Mouse (Mus musculus): ENCODE data around the gene Chd5.

- TF ChIP-seq CTCF (IDR thresholded peaks at IDR 0.05; ENCODE audit: control insufficient read depth, insufficient read depth, insufficient read length) (no peak), MYOD1 (IDR thresholded peaks at IDR 0.05; ENCODE audit: control insufficient read depth, insufficient read length, low read depth) (no peak), MAX (IDR thresholded peaks at IDR 0.05) (no peak), CEBPB (IDR thresholded peaks at IDR 0.05; ENCODE audit: low read depth) (no peak), USF1 (IDR thresholded peaks at IDR 0.05; ENCODE audit: low read depth) (no peak), FOSL1 (IDR thresholded peaks at IDR 0.05; ENCODE audit: insufficient read depth, low read length, poor library complexity, severe bottlenecking) (no peak)
Observed at GRCm38 (mm10) chr4:152392627-152393026, 54.2 kb downstream of the Chd5 start.

Data from C2C12 (cell line).